21 mouse cellular contexts compared by ENCODE assay signal in the genomic region with DNA sequence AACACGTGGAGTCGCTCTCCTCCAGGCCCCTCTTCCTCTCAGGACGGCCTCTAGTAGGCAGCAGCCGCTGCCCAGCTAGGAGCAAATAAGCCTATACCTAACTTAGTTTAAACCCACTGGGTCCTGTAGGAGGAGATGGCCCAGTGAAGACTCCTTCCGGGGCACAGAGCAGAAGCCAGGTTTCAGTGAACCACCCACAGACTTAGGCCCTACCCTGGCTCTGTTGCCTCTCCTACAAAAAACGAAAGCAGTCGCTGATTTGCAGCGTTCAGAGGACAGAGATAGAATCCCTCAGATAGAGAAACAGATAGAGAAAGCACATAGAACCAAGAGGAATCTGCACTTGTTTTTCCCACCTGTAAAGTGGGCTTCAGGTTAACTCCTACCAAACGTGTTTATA. TPM values are rescaled to one million over a fixed set of nuclear protein-coding genes. Genes with fewer than 3 reads are reported as not detected.
A peak's percentile ranks its signal among the peaks of the same experiment; 100 is the strongest.
DNase-seq lines count a peak whose midpoint lies in the region; ATAC-seq and TF ChIP-seq lines count a peak whose summit lies in the region.
"Had no signal": no experiment of that assay in that cellular context is flagged by ENCODE, and none has a peak within 500 bp of the region (broad histone marks: within the 10 kb centered on the region; RNA-seq: fewer than 3 reads in every experiment).

No protein-coding gene starts in this region.

- H3K4me1 ChIP-seq in embryonic facial prominence, embryonic 13.5 days: peaks cover 96% of the 10 kb centered on the region
- H3K4me1 ChIP-seq in limb, embryonic 10.5 days: peaks cover 80% of the 10 kb centered on the region

- TF ChIP-seq CTCF in left cerebral cortex, adult 2 months (IDR thresholded peaks at IDR 0.05): no peak

- H3K9me3 ChIP-seq in embryonic facial prominence, embryonic 13.5 days: no peaks in the 10 kb centered on the region
- no peaks in the 10 kb centered on the region for H3K9me3 ChIP-seq in limb, embryonic 10.5 days (replicated peaks)
- H3K9me3 ChIP-seq: heart, embryonic 15.5 days; megakaryocyte, embryonic 14.5 days had no signal

- intact Hi-C loops in left cerebral cortex, adult 2 months (cut with DNase I): no loop called here

- H3K4me2 ChIP-seq in embryonic facial prominence, embryonic 13.5 days: no peak overlapping the region; the same call in 1 of the 2 replicates
- H3K4me2 ChIP-seq: heart, embryonic 15.5 days; liver, embryonic 11.5 days had no signal

- DNase-seq in left cerebral cortex, adult 2 months (ENCODE audit: extremely low spot score in 1 of 2, low spot score in 2 of 2): no peak
- no peak for DNase-seq in left cerebral cortex, adult 8-10 months (ENCODE audit: low spot score in 2 of 2)
- DNase-seq in T-cell, adult 2 months (ENCODE audit: low spot score): peak; percentile 68
- no peak for DNase-seq in limb, embryonic 10.5 days (ENCODE audit: low spot score)
- no peak for DNase-seq in cerebellum, postnatal 10 days
- DNase-seq in gastrocnemius, postnatal 10 days: no peak
- DNase-seq: cerebellum, adult 18-20 months; cerebellum, postnatal 36 days; gastrocnemius, postnatal 36 days; heart, postnatal 4 days; lung, adult 18-20 months; retina, postnatal 1 day; right cerebral cortex, postnatal 4 days; thymus, postnatal 14 days had no signal

- peaks cover 18% of the 10 kb centered on the region for H3K36me3 ChIP-seq in embryonic facial prominence, embryonic 13.5 days
- peaks cover 11% of the 10 kb centered on the region; the same call in 1 of the 2 replicates for H3K36me3 ChIP-seq in limb, embryonic 10.5 days
- H3K36me3 ChIP-seq: G1E; heart, embryonic 15.5 days had no signal

- H3K27me3 ChIP-seq in embryonic facial prominence, embryonic 13.5 days: no peaks in the 10 kb centered on the region
- 0 out of 2 replicates have a peak, but pooled peaks cover 13% of the 10 kb centered on the region for H3K27me3 ChIP-seq in limb, embryonic 10.5 days (ENCODE audit: low read depth, poor library complexity, severe bottlenecking)
- H3K27me3 ChIP-seq: heart, embryonic 15.5 days had no signal

- WGBS in embryonic facial prominence, embryonic 13.5 days: 59% methylated on average over 9 of the region's 9 CpGs
- WGBS in limb, embryonic 10.5 days: 73% methylated on average over 9 of the region's 9 CpGs

- no peak overlapping the region for H3K4me3 ChIP-seq in left cerebral cortex, adult 2 months
- no peak overlapping the region for H3K4me3 ChIP-seq in embryonic facial prominence, embryonic 13.5 days
- H3K4me3 ChIP-seq in limb, embryonic 10.5 days: no peak overlapping the region
- H3K4me3 ChIP-seq: erythroblast, embryonic 14.5 days; heart, embryonic 15.5 days; megakaryocyte, embryonic 14.5 days had no signal

- ATAC-seq in embryonic facial prominence, embryonic 13.5 days (ENCODE audit: insufficient number of reproducible peaks, insufficient read depth, low FRiP score, low TSS enrichment, low read depth): no peak

- peak overlapping the region; percentile 3; the same call in 1 of the 2 replicates for H3K27ac ChIP-seq in left cerebral cortex, adult 2 months
- H3K27ac ChIP-seq in embryonic facial prominence, embryonic 13.5 days: 0 out of 2 replicates have a peak overlapping the region, but pooled peaks have one; percentile 71
- peak overlapping the region; percentile 98 for H3K27ac ChIP-seq in limb, embryonic 10.5 days
- H3K27ac ChIP-seq: stomach, postnatal 0 days had no signal

- H3K9ac ChIP-seq in embryonic facial prominence, embryonic 13.5 days: 0 out of 2 replicates have a peak overlapping the region, but pooled peaks have one; percentile 40
- H3K9ac ChIP-seq: heart, embryonic 15.5 days had no signal

RNA-seq across cellular contexts. Expression of gene Bcl11b, which starts 21.1 kb away (rescaled TPM):
- 10 to 100 TPM; 57.8 to 69.0 TPM for total RNA-seq in left cerebral cortex, adult 2 months (2021)
- 100 to 1,000 TPM in 2 of 4 experiments, 10 to 100 TPM in 2; 82.0 to 102 (median 95.3) TPM for total RNA-seq in left cerebral cortex, adult 8-10 months (2022)
- 35.7 and 40.6 TPM in 2 replicates for polyA plus RNA-seq in embryonic facial prominence, embryonic 13.5 days (2015; fragmentation: Nextera tagmentation; extraction: Ambion mirVana)
- 5.4 and 7.8 TPM in 2 replicates for polyA plus RNA-seq in limb, embryonic 10.5 days (2016; fragmentation: Nextera tagmentation; extraction: Ambion mirVana)
- under 1 TPM; 0.21 to 0.27 TPM for total RNA-seq in gastrocnemius, postnatal 10 days (2021)
- polyA plus RNA-seq: erythroblast, embryonic 14.5 days; G1E had no signal

Comparison
In these comparisons a context has a peak if more than half of its experiments do, and no peak if none do; other contexts are left out.
1. H3K27ac ChIP-seq: peak in every context shown above with its lines; median percentile 98 in limb, embryonic 10.5 days; 71 in embryonic facial prominence, embryonic 13.5 days; 3 in left cerebral cortex, adult 2 months.
2. RNA of gene Bcl11b, which starts 21.1 kb away (total RNA-seq): 82.0 to 102 TPM in left cerebral cortex, adult 8-10 months and 57.8 to 69.0 TPM in left cerebral cortex, adult 2 months; 0.21 to 0.27 TPM in gastrocnemius, postnatal 10 days; every median in the first group is over 10 times any median in the second.